Mouse (Mus musculus) erythroblast, adult 5-6 weeks (primary cell): ENCODE measurements around the gene Mb. TPM values are rescaled to one million over a fixed set of nuclear protein-coding genes. Genes with fewer than 3 reads are reported as not detected.

Experiments used
- ATAC-seq: replicated peaks from 2 replicates; pipeline ENCODE4 v1.8.0; 2016; ENCODE audit warnings: moderate number of reproducible peaks, mild to moderate bottlenecking, moderate TSS enrichment, inconsistent platforms; ENCODE audit not compliant: poor library complexity, low FRiP score, severe bottlenecking
- total RNA-seq, 2 experiments: library from RNA; stranded (forward) in 1 of 2; stranded (reverse) in 1 of 2; fragments of 150-400 nt in 1 of 2; fragments of 200-764, 138-1000 nt in 1 of 2; gene quantifications; 2 replicates each; pipeline versions ENCODE4 v1.2.3 to v1.2.4; 2015 to 2017; ENCODE audit warnings: low replicate concordance in 2 of 2

Gene Mb
- total RNA-seq, 2 experiments from 2014 or later, result not detected

DNA sequence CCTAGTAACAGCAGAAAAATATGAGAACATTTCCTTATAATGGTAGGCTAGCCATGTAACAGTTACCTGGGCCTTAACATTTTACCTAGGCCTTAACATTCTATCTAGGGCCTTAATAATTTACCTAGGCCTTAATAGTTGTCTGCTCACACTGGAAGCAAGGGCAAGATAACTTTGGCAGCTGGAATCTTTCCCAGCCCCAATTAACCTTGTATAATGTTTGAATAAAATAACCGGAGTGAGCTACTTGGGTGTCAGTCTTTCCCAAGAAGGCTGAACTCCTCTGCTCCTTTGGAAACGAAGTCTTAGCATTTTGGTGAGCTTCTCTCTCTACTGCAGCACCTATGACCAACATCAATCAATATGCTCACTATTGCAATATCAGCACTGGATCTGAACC lies 52.4 kb downstream of the Mb start:
- no peak for ATAC-seq

DNA sequence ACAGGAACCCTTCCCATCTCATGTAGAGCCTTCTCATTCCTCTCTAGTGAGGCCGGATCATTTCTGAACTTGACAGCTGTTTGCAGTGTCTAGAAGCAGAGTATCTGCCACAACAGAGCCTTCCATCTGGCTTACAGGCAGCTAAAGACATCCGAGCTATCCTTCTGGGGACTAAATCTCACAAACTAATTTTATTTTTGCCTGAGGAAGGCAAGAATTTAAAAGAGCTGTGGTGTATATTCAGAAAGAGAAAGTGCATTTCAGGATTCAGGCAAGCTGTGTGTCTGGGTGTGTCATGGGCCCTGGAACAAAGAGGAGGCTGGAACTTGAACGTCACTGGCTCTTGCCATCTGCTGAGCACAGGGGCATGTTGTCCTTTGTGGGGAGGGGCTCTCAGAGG lies 56.1 kb downstream of the Mb start:
- no peak for ATAC-seq

DNA sequence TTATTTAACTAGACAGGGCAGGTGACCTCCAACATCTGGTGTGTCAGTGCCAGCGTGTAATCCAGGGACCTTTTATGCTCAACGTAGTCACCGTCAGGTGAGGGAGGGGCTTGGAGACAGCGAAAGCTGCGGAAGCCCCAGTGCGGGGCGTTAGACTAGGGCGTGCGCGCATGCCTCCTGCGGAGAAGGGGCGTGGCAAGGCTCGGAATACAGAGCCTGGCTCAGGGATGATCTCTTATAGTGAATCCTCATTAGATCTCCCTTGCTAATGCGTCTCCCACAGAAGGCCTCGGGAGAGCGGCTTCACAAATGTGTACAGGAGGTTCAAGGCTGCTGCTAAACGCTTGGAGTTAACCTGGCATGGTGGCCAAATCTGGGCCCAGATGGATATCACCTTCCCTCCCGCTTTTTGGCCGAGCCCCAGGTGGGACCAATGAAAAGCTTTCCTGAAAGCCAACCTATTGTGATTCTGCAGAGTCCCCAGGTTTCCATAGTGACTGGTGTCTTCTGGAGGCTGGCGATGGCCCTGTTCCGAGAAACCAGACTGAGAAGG lies 62.9 kb downstream of the Mb start:
- ATAC-seq, result no peak

DNA sequence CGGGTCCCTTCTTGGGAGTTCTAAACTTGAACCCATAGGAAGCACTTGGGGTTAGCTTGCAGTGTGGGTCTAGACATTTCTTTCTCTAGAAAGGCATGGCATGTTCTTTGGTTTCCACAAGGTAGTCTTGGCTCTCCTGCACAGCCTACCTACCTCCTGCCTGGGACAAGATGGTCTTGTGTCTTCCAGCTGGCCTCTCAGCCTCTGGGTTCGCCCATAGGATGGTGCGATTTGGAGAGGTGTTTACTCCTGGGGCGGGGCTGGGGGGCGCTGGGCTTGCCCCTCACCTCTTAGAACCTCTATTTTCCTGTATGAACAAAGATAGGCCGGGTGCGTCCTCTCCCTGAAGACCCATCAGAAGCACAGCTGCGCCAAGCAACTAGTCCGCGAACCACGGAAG lies 63.3 kb downstream of the Mb start:
- no peak for ATAC-seq

DNA sequence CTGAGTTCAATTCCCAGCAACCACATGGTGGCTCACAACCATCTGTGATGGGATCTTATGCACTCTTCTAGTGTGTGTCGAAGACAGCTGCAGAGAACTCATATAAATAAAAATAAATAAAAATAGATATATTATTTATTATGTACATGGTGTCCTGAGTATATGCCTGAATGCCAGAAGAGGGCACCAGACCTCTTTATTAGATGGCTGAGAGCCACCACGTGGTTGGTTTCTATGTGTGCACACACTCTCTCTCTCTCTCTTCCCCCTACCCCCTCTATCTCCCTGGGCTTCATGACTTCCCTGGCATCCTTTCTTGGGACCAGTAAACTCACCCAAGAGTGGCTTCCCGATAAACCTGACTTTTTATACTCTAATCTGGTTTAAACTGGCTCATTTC lies 67.7 kb downstream of the Mb start:
- ATAC-seq, result no peak

DNA sequence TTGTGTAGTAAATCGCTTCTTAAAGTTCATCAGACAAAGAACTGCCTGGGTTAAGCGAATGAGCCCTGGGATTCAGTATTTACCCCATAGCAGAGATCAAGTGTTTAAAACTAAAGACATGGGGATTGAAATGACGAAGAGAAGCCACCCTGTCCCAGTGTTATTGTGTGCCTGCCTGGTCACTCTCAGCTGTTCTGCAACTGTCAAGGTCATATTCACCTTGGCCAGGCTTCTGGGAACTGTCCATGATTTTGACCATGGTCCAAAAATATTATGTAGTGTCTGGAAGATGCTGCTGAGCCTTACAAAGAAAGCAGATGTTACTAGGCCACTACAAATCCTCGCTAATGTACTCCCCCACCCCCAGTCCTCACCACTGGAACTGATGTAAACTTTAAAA lies 70.7 kb downstream of the Mb start:
- no peak for ATAC-seq

DNA sequence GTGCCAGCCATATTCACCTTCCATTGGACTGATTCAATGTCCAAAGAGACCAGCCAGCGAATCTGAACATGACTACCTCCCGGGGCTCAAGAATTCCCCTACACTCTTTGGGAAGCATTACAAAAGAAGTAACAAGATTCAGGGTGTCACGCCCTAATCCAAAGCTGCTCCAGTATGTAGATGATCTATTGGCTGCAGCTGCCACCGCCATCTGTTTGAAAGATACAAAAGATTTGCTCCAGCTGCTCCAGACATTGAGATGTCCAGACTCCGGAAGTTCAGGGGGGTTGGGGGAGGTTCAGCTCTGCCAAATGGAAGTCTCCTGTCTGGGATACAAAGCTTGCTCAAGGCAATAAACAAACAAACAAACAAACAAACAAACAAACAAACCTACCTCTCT lies 73.9 kb downstream of the Mb start:
- no peak for ATAC-seq

DNA sequence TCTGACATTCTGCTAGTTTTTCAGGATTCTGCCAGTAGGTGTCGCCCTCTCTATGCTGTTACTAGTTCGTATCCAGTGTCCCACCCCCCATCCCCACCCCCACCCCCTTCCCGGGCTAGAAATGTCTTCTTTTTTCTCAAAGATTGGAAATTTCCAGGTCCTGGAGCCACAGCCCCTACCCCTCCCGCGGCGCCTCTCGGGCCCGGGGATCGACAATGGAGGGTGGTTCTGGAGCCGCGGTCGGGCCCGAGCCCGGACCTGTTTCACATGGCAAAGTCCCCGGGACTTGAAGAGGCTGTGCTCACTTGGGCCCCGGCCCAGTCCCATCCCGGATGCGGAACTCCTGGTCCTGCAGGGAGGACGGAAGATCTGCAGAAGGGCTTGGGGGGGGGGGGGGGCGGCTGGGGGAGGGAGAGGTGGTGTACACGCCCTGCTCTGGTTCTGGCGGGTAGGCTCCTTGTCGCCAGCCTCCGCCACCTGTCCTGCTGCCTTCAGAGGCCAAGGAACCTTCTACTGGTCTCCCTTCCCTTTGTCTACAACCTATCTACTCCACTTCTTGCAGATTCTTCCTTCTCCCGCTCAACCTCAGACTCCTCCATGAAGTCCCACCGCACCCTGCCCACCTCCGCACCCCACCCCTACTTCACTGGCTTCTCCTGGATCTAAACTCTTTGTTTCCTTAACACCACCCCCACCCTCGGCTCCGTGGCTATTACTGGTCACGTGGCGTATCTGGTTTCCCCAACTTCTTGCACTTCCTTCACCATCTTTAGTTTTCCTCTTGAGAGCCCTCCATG lies 76.4 kb downstream of the Mb start:
- no peak for ATAC-seq

DNA sequence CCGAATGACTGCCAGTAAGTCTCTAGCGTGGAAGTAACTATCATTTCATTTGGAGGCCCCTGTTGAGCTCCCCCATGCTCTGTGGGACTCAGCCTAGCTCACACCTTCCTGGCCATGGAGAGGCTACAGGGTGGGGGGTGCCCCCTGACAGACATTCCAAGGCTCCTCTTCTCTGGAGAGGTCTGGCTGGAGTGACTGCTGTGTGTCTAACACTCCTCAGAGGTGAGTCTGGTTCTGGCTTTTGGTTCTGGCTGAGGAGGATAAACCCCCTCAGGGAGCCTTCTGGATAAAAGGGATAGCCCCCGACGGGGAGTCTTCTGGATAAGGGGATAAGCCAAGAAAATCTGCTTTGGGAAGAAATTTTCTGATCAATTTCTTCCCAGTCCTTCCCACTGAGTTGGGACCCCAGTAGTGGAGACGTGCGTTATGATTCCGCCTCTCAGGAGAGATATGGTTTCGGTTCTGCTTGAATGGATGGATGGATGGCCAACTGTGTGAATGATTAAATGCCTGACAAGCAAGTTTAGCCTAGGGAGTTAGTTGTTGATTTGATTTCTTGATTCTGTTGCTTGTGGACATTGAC lies 77.1 kb downstream of the Mb start:
- no peak for ATAC-seq

DNA sequence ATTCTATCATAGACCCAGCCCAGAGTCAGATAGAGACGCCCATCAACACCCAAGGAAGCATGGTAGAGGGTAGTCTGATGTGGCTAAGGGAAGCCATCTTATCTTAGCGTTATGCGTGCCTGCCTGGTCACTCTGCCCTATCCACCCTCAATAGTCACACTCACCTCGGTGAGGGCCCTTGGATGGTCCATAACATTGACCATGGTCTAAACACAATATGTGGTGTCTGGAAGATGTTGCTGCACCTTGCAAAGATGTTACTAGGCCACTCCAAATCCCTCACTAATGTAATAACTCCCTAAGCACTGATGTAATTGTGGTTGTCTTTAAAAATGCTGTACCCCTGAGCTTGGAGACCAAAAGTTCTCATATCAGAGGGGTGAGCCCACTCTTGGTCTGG lies 77.8 kb downstream of the Mb start:
- ATAC-seq, result no peak

Other genes starting within 250 kb of the Mb start
- gene Zfp251, start 179.2 kb downstream of the Mb start, total RNA-seq (2015; ENCODE audit: low replicate concordance), result 0.42 TPM in 1 of 2 replicates, not detected in the other
- gene Zfp251, start 179.2 kb downstream of the Mb start, total RNA-seq (2017; ENCODE audit: low replicate concordance), result 1.1 and 1.3 TPM in 2 replicates
- 1.2 and 1.9 TPM in 2 replicates for gene Zfp7, start 171.4 kb downstream of the Mb start, total RNA-seq (2015; ENCODE audit: low replicate concordance)
- 1.3 TPM in 2 replicates for gene Zfp7, start 171.4 kb downstream of the Mb start, total RNA-seq (2017; ENCODE audit: low replicate concordance)
- not detected in 2 replicates for gene Gm49527, start 171.3 kb downstream of the Mb start, total RNA-seq (2015; ENCODE audit: low replicate concordance)
- not detected in 2 replicates for gene Gm49527, start 171.3 kb downstream of the Mb start, total RNA-seq (2017; ENCODE audit: low replicate concordance)
- not detected in 2 replicates for gene Zfp647, start 125.2 kb downstream of the Mb start, total RNA-seq (2015; ENCODE audit: low replicate concordance)
- gene Zfp647, start 125.2 kb downstream of the Mb start, total RNA-seq (2017; ENCODE audit: low replicate concordance), result 0.42 TPM in 1 of 2 replicates, not detected in the other
- gene 1110038F14Rik, start 102.2 kb downstream of the Mb start, total RNA-seq (2015; ENCODE audit: low replicate concordance), result 5.0 and 6.0 TPM in 2 replicates
- gene 1110038F14Rik, start 102.2 kb downstream of the Mb start, total RNA-seq (2017; ENCODE audit: low replicate concordance), result 7.7 and 9.4 TPM in 2 replicates
- gene Apol6, start 5.9 kb downstream of the Mb start, total RNA-seq (2015; ENCODE audit: low replicate concordance), result not detected in 2 replicates
- gene Apol6, start 5.9 kb downstream of the Mb start, total RNA-seq (2017; ENCODE audit: low replicate concordance), result not detected in 2 replicates